Mouse (Mus musculus): Measurements from ENCODE around the gene Olfr212.
"Not testable (repeated sequence)": the region's sequence is repeated elsewhere in the genome, so short reads cannot be mapped to it uniquely, and the experiment has no call there.

Gene Olfr212

DNA sequence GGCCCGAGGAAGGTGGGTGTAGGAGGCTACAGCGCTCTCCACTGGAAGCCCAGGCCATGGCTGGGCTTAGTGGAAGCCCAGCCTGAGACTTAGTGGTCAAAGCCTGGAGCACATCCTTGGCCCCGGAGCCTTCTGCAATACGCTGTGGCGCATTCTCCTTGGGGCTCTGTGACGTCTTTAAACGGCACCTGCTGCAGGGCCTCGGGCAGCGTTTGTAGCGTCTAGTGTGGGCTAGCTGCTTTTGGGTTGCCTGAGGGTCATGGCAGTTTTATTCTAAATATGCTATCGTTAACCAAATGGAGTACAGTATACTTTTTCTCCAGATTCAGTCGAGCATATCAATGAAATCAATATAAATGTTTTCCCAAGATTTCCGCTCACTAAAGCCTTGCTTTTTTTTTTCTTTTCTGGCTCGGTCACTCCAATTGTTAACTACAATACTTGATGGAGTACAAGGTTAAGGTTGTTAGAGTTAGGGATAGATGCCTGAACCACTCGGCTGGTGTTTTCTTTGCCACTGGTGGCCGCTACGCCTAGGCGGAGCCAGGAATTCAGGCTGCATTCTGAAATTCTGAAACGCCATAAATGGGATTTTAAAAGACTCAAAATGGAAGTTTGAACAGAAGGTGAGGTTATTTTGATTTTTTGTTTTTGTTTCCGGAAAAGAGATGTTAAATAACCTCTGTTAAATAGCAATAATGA is at the start of gene Olfr212:
TSS of gene Olfr212 (plus strand) at position 215 of the 702 bp plus-strand sequence.
- peak; percentile 2 to 6 for DNase-seq

DNA sequence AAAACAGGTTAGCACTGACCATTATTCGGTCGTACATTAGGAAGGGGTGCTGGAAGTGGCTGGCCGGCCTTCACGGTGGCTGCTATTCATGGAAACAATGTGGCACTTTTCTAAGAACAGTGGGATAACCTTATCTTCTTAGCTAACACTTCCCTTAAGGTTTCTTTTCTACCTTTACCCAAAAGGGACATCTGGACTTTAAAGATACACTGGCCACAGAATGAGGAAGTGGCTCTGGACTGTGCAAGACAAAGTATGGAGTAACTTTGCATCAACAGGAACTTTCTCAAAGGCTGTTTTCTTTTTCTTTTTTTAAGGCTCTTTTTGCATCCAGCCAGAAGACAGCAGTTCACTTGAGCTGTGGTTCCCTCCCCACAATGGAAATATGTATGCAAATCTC is 47.6 kb upstream of the Olfr212 start:
- DNase-seq, result no peak

DNA sequence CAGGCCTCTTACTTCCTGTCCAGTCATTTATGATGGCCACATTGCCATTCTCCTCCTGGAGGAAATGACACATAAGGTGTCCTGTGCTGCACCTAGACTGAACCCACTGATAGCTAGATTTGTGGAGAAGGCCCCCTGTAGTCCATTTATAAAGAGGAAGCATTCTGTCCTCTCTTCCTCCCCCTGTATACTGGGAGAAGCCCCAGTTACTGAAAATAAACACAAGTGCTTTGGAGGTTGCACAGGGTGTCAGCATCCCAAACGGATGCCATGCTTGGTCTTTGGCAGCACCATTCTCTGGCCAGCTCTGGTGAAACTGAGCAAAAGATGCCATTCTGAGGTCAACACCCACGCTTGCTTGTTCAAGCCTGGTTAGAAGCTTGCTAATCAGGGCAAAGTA is 47.1 kb upstream of the Olfr212 start:
- DNase-seq, result no peak

DNA sequence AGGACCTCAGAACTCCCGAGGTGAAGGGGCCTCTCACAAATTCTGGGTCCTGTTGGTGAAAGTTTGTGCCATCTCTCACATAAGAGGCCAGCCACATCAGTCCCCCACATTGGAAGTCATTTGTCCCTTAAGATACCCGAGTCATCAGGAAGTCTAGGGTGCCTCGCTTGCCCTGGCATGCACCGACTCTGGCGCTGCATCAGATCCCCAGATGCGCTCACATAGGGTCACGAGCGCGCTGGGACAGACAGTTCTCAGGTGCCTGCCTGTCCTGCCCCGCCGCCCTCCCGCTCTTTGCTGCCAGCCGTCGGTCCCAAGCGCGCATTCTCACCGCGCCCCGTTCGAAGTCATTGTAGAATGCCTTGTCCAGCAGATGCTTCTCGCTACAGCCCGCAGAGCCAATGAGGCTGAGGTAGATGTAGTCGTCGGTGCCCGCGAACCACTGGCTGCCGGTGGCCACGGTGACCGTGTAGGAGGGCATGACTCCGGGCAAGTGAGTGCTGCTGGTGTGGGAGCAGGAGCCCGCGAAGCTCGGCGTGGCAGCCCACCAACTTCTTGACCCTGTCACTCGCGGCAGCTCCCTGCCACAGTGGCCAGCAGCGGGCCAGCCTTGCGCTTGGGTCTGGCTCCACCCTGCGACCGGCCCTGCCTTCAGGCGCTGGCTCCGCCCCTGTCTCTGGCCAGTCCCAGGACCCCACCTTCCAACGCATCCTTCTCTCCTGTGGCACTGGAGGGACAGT is 45.6 kb upstream of the Olfr212 start, which contains the start of gene Alox5:
TSS of gene Alox5 (minus strand) at position 635 of the 740 bp plus-strand sequence.
- DNase-seq, result peak; percentile 3 to 4

DNA sequence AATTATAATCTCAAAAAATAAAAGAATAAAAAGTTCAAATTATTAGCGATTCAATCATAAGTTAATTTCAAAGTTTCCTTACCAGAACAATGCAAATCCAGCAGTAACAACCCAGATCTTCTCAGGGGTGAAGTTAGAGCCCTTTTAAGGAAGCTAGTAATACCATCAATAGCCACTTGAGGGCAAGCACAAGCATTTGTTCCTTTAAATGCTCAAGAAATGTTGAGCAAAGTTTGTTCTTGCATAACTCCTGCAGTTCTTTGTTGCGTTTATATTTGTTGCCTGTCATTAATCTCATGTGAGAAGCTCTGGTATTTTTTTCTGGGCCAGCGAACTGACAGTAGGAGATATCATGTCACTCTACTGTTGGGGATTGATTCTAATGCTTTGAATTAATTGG is 38.2 kb upstream of the Olfr212 start:
- DNase-seq, result no peak

DNA sequence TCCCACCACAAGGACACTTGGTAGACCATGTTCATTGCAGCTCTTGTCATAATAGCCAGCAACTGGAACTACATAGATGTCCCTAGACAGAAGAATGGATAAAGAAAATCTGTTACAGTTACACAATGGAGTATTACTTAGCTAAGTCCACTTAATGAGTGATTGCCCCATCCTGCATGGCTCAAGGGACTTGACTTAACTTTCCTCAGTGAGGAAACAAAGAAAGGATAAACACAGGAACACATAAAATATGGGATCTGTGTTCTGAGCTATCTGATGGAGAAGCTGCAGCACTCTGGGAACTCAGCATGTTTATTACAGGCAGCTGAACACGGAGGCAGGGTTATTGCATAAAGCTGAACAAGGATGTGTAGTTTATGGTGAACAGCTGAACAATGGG is 21.2 kb upstream of the Olfr212 start:
- no peak for DNase-seq

DNA sequence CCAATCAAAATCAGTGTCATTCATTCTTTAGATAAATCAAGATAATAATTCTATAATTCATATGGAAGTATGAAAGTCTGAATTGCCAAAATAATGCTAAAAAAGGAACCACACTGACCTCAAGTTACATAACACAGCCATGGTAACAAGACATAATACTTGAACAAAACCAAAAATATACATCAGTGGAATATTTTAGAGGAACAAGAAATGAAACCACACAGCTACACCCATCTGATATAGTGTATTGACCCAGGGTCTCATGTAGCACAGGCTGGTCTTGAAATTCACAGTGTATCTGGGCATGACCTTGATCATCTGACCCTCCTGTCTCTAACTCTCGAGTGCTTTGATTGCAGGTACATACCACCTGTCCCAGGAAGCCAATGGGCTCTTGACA is 19.5 kb upstream of the Olfr212 start:
- no peak for DNase-seq

DNA sequence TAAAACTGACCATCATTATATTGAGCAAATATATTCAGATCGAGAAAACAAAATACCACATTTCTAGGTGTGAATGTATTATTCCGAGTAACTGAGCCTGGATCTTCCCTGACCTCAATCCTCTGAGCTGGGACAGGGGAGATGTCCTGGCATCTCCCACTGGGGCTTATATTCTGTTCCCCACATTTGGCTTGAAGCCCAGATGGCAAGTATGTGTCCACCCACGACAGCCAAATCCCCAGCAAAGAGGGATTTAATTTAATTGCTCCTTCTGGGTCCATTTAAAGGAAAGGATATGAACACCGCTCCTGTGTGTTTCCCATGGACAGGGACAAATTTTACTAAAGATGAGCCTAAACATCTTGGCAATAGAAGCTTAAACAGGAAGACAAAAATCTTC is 17.5 kb upstream of the Olfr212 start, which contains the start of gene Olfr211:
TSS of gene Olfr211 (plus strand) at position 301 of the 400 bp plus-strand sequence.
- DNase-seq, result peak in 1 of 2 experiments; percentile 2

DNA sequence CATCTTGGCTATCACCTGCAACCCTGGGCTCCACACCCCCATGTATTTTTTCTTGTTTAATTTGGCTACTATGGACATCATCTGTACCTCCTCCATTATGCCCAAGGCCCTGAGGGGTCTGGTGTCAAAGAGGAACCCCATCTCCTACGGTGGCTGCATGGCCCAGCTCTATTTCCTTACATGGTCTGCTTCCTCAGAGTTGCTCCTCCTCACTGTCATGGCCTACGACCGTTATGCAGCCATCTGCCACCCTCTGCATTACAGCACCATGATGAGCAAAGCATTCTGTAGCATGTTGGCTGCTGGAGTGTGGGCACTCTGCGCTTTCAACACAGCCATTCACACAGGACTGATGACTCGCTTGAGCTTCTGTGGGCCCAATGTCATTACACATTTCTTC is 12.6 kb upstream of the Olfr212 start:
- no peak for DNase-seq

DNA sequence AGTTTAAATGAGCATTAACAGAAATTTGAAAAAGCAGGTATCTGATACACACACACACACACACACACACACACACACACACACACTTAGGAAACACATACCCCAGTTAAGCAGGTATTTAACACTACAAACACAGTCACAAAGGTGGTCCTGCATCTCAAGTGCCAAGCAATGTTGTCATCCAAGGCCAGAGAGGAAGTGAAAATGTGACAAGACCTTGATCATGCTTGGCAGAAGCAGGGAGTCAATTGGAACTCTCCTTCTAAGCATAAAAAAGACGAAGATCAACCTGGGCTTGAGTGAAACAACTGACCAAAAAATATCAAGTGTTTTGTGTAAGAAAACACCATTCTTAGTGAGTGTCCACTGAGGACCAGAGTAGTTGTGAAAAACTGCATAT is 10.4 kb upstream of the Olfr212 start:
- DNase-seq, result no peak

DNA sequence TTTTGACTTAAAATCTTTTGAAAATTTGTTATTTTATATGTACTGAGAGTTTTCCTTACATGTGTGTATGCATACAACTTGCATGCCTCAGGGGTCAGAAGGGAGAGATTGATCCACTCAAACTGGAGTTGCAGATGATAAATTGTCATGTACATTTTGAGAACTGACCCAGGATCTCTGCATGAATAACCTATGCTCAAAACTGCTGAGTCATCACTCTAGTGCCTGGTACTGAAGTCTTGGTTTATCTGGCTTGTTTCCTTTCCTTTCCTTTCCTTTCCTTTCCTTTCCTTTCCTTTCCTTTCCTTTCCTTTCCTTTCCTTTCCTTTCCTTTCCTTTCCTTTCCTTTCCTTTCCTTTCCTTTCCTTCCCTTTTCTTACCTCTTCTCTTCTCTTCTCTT is 8.5 kb downstream of the Olfr212 start:
- DNase-seq, result no peak

DNA sequence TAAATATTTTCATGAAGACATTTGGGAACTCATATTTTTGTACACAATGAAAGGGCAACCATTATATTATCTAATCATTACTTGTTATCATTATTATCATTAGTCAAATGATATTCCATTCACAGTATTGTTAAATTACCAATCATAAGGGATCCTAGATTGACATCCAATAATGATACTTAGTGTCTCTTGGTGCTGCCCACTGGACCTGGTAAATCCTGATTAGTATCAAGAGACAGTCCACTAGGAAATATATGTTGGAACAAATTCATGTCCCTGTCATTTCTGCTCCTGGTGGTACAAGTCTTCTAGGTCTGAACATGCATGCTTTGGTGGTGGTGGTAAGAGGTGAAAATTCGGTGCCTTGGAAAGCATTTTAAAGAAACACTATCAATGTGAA is 31.8 kb downstream of the Olfr212 start, which contains the start of gene Olfr213:
TSS of gene Olfr213 (plus strand) at position 301 of the 400 bp plus-strand sequence.
- DNase-seq, result no peak

DNA sequence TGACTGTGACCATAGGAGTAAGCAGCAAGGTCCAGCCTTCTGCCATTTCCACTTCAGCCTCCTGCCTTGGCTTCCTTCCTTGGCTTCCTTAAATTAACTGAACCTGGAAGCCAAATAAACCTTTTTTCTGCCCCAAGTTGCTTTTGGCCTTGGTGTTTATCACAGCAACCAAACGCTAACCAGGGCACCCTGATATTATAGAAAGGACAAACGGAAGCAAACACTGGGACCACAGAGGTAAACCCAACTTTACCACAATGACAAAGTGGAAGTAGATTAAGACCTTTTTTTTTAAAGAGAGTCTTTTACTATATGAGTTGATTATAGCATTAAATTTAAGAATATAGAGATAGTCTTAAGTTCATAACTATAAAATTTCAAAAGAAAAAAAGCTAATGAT is 36.2 kb downstream of the Olfr212 start:
- DNase-seq, result no peak

DNA sequence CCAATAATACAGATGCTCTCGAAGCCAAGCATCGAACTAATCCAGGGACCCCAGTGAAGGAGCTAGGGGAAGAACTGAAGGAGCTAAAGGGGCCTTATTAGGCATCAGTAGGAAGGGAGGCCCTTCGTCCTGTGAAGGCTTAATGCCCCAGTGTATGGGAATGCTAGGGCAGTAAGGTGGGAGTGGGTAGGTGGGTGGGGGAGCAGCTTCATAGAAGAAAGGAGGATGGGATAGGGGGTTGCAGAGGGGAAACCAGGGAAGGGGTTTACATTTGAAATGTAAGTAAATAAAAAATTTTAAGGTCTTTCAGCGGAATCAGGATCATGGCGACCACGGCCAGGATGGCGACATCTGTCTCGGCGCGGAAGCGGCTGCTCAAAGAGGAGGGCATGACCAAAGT is 44.5 kb downstream of the Olfr212 start, which contains the start of gene Gm5580:
TSS of gene Gm5580 (plus strand) at position 301 of the 400 bp plus-strand sequence.
- not testable (repeated sequence) for DNase-seq

DNA sequence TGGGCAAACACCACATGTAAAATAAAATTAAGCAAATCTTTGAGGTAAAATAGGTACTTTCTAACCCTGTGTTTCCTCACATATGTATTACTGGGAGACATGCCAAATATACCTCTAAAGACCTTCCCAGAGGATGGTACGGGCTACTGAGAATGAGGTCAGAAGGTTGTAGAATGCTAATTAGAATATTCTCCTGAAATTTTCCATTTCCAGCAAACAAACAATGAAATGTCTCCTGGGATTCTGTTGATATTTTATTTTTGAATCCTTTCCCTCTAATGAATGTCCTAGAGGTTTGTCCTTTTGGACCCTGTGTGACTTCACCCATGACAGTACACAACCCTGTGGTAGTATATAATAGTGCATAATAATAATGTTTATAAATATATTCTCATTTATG is 47.6 kb downstream of the Olfr212 start, which contains the start of gene Olfr214:
TSS of gene Olfr214 (plus strand) at position 301 of the 400 bp plus-strand sequence.
- DNase-seq, result no peak

DNA sequence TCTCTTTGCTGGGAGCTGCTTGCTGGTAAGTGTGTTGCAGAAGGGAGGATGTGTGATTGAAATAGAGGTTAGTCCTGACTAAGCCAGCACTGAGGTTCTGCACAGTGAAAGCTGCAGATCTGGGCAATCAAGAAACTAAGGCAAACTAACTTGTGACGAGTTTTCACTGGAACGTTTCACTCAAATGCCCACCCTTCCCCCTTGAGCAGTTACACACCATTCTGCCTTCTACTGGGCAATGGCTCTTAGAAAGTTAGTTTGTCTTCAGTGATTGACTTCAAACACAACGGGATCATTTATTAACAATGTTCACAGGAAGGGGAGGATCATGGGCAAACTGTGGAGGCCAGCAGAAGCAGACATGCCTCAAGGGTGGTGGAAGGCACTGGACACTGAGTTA is 48.6 kb downstream of the Olfr212 start:
- DNase-seq, result no peak

Measured in cerebellum, adult 18-20 months (tissue).